Mouse (Mus musculus): Measurements from ENCODE around the gene Kif13a. TPM values are rescaled to one million over a fixed set of nuclear protein-coding genes. Genes with fewer than 3 reads are reported as not detected.

Gene Kif13a
- total RNA-seq, 2 experiments from 2014 or later: 109 to 118 TPM

- intact Hi-C loops (cut with DNase I): no loop called here
- DNase-seq (ENCODE audit: low spot score): no peak
Observed at GRCm38 (mm10) chr13:46752566-46753229, 177.0 kb downstream of the Kif13a start.

GRCm38 (mm10) chr13:46748138-46748873 lies 181.4 kb downstream of the Kif13a start:
- intact Hi-C loops (cut with DNase I): no loop called here

GRCm38 (mm10) chr13:46743821-46744220 lies 185.8 kb downstream of the Kif13a start:
- DNase-seq (ENCODE audit: low spot score): no peak
- intact Hi-C loops (cut with DNase I): no loop called here

More at GRCm38 (mm10) chr13:46748138-46748873, 181.4 kb downstream of the Kif13a start:
- DNase-seq (ENCODE audit: low spot score): no peak

- intact Hi-C loops (cut with DNase I): no loop called here
- no peak for DNase-seq (ENCODE audit: low spot score)
Observed at GRCm38 (mm10) chr13:46742367-46742766, 187.3 kb downstream of the Kif13a start.

- no peak for DNase-seq (ENCODE audit: low spot score)
- intact Hi-C loops (cut with DNase I): no loop called here
Observed at GRCm38 (mm10) chr13:46739426-46739825, 190.2 kb downstream of the Kif13a start.

- DNase-seq (ENCODE audit: low spot score): no peak
- intact Hi-C loops (cut with DNase I): no loop called here
Observed at GRCm38 (mm10) chr13:46737482-46737881, 192.2 kb downstream of the Kif13a start.

- intact Hi-C loops (cut with DNase I): no loop called here
- DNase-seq (ENCODE audit: low spot score): no peak
Observed at GRCm38 (mm10) chr13:46736479-46736865, 193.2 kb downstream of the Kif13a start.

- intact Hi-C loops (cut with DNase I): no loop called here
Observed at GRCm38 (mm10) chr13:46735808-46736478, 193.7 kb downstream of the Kif13a start.

GRCm38 (mm10) chr13:46735219-46735807 lies 194.4 kb downstream of the Kif13a start:
- intact Hi-C loops (cut with DNase I): no loop called here

More at GRCm38 (mm10) chr13:46735808-46736478, 193.7 kb downstream of the Kif13a start:
- DNase-seq (ENCODE audit: low spot score): peak; percentile 18

GRCm38 (mm10) chr13:46729998-46730397 lies 199.7 kb downstream of the Kif13a start:
- no peak for DNase-seq (ENCODE audit: low spot score)
- intact Hi-C loops (cut with DNase I): loop anchor here (5.0 kb wide), 1 partner anchor 67 kb away; no protein-coding TSS in a partner anchor

More at GRCm38 (mm10) chr13:46735219-46735807, 194.4 kb downstream of the Kif13a start:
- no peak for DNase-seq (ENCODE audit: low spot score)

- intact Hi-C loops (cut with DNase I): loop anchor here (5.0 kb wide), 1 partner anchor 69 kb away; no protein-coding TSS in a partner anchor
- DNase-seq (ENCODE audit: low spot score): no peak
Observed at GRCm38 (mm10) chr13:46728411-46728810, 201.3 kb downstream of the Kif13a start.

- peak; percentile 98 for DNase-seq (ENCODE audit: low spot score)
- intact Hi-C loops (cut with DNase I): loop anchor here (5.0 kb wide), 1 partner anchor 69 kb away; no protein-coding TSS in a partner anchor
Observed at GRCm38 (mm10) chr13:46727837-46728268, 201.8 kb downstream of the Kif13a start, which contains the start of gene Nup153. TSS of gene Nup153 (minus strand) at chr13:46727940.

- intact Hi-C loops (cut with DNase I): loop anchor here (5.0 kb wide), 1 partner anchor 70 kb away; no protein-coding TSS in a partner anchor
- peak; percentile 47 for DNase-seq (ENCODE audit: low spot score)
Observed at GRCm38 (mm10) chr13:46727038-46727836, 202.4 kb downstream of the Kif13a start.

- no peak for DNase-seq (ENCODE audit: low spot score)
- intact Hi-C loops (cut with DNase I): loop anchor here (5.0 kb wide), 1 partner anchor 71 kb away; no protein-coding TSS in a partner anchor
Observed at GRCm38 (mm10) chr13:46726288-46727037, 203.2 kb downstream of the Kif13a start.

GRCm38 (mm10) chr13:46725227-46725626 lies 204.4 kb downstream of the Kif13a start:
- intact Hi-C loops (cut with DNase I): loop anchor here (5.0 kb wide), 1 partner anchor 72 kb away; no protein-coding TSS in a partner anchor
- no peak for DNase-seq (ENCODE audit: low spot score)

- intact Hi-C loops (cut with DNase I): no loop called here
- no peak for DNase-seq (ENCODE audit: low spot score)
Observed at GRCm38 (mm10) chr13:46724371-46724770, 205.3 kb downstream of the Kif13a start.

- intact Hi-C loops (cut with DNase I): no loop called here
- no peak for DNase-seq (ENCODE audit: low spot score)
Observed at GRCm38 (mm10) chr13:46721009-46721408, 208.7 kb downstream of the Kif13a start.

- DNase-seq (ENCODE audit: low spot score): no peak
- intact Hi-C loops (cut with DNase I): no loop called here
Observed at GRCm38 (mm10) chr13:46718893-46719400, 210.7 kb downstream of the Kif13a start.

Measured in heart, postnatal 25 days (tissue).